Mouse (Mus musculus): ENCODE data around the gene Actrt3.
"Not testable (repeated sequence)": the region's sequence is repeated elsewhere in the genome, so short reads cannot be mapped to it uniquely, and the experiment has no call there.

Gene Actrt3

DNA sequence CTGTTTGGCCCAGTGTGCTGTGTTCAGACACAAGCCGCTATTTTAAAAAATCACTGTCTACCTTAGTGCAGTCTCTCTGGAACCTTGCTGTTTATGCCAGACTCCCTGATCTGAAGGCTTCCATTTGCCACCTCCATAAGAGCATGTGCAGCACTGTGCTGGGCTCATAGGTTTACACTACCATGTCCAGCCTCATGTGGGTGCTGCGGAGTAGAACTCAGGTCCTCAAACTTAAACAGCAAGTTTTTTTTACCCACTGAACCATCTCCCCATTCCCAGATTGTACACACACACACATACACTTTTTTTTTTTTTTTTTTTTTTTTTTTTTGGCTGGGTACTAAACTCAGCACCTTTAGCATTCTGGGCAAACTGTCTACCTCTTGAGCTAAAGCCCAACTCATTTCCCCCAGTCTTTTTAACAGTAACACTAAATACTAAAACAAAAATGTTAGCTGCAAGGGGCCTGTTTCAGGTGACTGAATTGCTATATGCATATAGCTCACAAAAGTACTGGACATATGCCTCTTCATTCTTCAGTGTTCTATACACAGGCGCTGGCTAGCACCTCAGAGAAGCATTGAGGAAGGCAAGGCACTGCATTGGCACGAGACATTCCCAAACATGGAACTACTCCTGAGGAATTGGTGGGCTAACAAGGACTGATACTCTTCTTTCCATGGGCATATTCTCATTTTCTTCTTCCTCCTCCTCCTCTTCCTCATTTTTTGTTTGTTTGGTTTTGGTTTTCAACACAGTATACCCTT lies 5.8 kb downstream of the Actrt3 start:
- in situ Hi-C loops (cut with MboI; ENCODE audit: low pct_unique_long_range_greater_than_20kb in 1 of 2, low sequenced_read_pairs in 2 of 2, unreplicated experiment in 1 of 2) = loop anchor here (10.0 to 25.0 kb wide), 3 partner anchors 131 to 543 kb away; partner anchors contain the start of genes Cldn11 (in 1 of the 2) and Phc3 (in 1 of the 2)

DNA sequence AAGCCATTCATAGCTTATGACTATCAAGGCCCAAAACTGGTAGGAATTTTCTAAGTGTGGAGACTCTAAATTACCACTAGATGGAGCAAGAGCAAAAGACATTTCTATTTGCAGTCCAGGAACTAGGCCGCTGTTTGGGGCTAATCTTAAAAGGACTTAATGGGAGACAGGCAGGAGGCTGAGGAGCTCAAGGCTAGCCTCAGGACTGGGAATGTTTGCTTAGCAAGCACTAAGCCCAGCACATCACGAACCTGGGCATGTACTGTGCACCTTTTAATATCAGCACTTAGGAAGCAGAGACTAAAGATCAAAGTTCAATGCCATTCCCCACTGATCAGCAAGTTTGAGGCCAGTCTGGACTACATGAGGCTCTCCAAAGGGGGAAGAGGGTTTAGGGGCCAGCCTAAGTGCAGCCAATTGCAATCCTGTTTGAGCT lies 7.3 kb downstream of the Actrt3 start:
- in situ Hi-C loops (cut with MboI; ENCODE audit: low pct_unique_long_range_greater_than_20kb in 1 of 2, low sequenced_read_pairs in 2 of 2, unreplicated experiment in 1 of 2) = loop anchor here (10.0 to 25.0 kb wide), 3 partner anchors 132 to 545 kb away; partner anchors contain the start of genes Cldn11 (in 1 of the 2) and Phc3 (in 1 of the 2)

DNA sequence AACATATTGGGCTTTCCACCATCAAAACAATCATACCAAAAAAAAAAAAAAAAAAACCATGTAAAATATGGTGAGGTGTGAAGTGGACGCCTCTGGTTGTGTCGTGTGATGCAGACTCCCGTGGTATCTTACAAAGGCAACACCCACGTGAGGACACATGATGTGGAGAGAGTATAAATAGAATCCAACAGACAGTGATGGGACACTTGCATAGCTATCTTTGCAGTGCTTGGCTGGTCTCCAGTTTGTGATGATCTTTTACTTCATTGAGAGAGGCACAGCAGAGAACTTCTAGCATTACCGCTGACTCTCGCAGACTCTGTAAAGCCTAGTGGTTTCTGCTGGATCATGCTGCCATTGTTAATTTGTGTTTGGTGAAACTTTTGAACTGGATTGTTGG lies 10.9 kb downstream of the Actrt3 start:
- in situ Hi-C loops (cut with MboI; ENCODE audit: low pct_unique_long_range_greater_than_20kb in 1 of 2, low sequenced_read_pairs in 2 of 2, unreplicated experiment in 1 of 2) = loop anchor here in 1 of 2 experiments (25.0 kb wide), 2 partner anchors 373 to 548 kb away; partner anchors contain the start of genes Cldn11 and Phc3

DNA sequence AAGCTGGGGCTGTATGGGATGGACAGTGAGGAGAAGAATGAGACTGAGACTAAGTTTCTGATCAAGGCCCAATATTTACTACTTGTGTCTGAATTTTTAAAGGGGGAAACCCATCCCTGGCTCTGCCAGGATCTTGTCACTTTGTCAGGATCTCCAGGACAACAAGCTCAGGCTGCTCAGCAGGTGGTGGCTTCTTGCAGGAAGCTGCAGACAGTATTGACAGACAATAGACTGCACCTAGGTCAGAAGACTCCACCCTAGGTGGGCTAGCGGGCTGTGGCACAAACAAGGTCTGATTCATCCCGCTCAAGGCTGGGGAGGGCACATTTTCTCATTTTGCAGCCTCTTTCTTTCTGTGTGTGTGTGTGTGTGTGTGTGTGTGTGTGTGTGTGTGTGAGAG lies 26.2 kb downstream of the Actrt3 start:
- in situ Hi-C loops (cut with MboI; ENCODE audit: low pct_unique_long_range_greater_than_20kb in 1 of 2, low sequenced_read_pairs in 2 of 2, unreplicated experiment in 1 of 2) = no loop called here

DNA sequence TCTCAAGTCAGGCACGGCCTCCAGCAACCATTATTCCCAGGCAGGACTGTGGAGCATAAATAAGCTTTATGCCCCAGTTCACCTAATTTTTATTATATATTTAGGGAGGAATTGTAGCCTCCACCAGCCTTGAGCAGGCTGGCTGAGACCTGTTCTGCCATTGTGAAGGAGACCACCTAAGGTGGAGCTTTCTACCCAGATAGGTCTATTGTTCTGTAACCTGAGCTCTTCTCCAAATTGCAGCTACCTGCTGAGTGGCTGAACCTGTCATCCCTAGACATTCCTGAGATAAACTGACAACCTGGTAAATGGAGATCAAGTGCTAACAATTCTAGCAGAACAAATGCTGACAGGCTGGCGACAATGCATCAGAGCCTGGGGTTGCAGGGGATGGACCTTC lies 33.4 kb downstream of the Actrt3 start:
- in situ Hi-C loops (cut with MboI; ENCODE audit: low pct_unique_long_range_greater_than_20kb in 1 of 2, low sequenced_read_pairs in 2 of 2, unreplicated experiment in 1 of 2) = not testable (repeated sequence)

DNA sequence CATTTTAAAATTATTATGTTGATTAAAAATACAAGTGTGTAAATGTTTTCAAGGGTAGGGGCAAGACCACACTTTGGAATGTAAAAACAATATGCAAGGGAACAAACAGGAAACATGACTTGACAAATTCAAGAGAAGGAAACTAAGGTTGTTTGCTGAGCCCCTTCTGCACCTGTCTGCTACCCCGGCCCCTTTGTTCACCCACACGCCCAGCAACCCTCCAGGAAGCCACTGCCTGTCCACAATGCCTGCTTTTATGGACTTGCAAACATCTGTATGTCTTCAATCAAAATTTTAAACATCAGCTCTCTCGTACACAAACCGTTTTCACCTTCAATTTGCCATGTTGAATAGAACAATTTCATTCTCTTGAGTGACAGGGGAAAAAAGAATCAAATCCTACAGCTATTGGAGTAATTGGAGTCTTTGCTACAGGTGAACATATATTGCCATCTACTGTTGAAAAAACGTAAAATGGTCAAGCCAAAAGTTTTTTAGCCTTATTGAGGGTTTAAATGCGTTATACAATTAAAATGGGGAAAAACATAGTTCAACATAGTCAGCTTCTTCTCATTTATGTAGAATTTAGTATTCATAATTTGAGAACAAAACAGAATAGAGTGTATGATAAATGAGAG lies 38.9 kb downstream of the Actrt3 start:
- in situ Hi-C loops (cut with MboI; ENCODE audit: low pct_unique_long_range_greater_than_20kb in 1 of 2, low sequenced_read_pairs in 2 of 2, unreplicated experiment in 1 of 2) = no loop called here

DNA sequence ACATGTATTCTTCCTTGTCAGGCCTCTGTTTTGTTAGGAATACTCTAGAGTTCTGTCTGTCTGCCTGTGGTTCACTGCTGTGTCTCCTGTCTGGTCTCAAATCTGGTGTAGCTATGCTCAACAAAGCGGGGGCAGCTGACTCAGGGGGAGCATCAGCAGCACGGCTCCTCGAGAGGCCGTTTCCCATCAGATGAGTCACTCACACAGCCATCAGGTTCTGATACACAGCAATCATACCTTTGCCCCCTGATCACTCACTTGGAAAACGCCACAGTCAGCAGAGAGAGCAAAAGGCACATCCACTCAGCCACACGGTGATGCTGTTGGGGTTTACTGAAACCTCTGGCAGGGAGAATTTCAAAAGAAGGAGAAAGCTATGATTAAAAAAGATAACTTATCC lies 46.0 kb downstream of the Actrt3 start:
- in situ Hi-C loops (cut with MboI; ENCODE audit: low pct_unique_long_range_greater_than_20kb in 1 of 2, low sequenced_read_pairs in 2 of 2, unreplicated experiment in 1 of 2) = no loop called here

DNA sequence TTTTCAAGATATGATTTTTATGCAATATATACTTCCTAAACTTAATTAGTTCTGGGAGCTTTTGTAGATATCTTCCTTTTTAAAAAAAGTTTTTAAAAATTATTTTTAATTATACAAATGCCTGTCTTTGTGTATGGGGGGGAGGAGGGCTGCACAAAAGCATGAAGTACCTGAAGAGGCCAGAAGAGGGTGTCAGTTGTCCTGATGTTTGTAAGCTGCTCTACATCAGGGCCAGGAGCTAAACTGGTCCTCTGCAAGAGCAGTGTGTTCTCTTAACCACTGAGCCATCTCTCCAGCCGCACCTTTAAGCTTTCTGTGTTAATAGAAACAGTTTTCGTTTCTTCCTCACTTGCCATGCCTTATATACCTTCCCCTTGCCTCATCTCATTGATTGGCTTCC lies 49.5 kb downstream of the Actrt3 start:
- in situ Hi-C loops (cut with MboI; ENCODE audit: low pct_unique_long_range_greater_than_20kb in 1 of 2, low sequenced_read_pairs in 2 of 2, unreplicated experiment in 1 of 2) = no loop called here

DNA sequence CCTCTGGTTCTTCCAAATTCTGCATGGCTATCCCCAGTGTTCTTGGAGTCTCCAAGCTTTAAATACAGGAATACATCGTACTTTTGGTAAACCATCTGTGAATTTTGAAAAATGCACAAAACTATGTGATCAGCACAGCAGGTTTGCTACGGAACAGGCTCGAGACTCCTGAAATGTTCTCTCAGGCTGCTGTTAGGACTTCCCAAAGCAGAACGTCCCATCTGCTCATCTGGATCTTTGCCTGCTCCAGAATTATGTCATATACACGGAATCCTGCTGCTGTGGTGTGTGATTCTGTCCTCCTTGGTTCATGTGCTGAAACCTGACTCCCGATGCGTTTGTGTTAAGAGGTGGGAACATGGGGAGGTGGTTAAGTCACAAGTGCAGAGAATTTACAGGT lies 50.8 kb downstream of the Actrt3 start:
- in situ Hi-C loops (cut with MboI; ENCODE audit: low pct_unique_long_range_greater_than_20kb in 1 of 2, low sequenced_read_pairs in 2 of 2, unreplicated experiment in 1 of 2) = no loop called here

DNA sequence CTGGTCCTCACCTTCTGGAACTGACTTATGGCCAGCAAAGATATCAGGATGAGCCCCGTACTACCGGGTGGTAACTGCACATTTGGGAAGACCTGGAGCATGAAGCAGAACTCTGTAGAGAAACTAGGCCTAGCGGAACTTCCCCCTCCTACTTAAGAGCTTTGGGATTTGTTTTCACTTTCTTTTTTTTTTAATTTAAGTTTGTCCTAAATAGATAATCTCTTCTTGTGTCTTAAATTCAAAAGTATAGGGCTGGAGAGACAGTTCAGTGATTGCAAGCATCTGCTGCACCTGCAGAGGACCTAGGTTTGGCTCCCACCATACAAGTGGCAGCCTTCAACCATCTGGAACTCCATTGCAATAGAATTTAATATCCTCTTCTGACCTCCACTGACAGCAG lies 51.8 kb downstream of the Actrt3 start, which contains the start of gene Mecom:
Gene Mecom, minus strand, starts transcription at position 101 of the 400 bp plus-strand sequence.
- in situ Hi-C loops (cut with MboI; ENCODE audit: low pct_unique_long_range_greater_than_20kb in 1 of 2, low sequenced_read_pairs in 2 of 2, unreplicated experiment in 1 of 2) = no loop called here
